In the genomic region with DNA sequence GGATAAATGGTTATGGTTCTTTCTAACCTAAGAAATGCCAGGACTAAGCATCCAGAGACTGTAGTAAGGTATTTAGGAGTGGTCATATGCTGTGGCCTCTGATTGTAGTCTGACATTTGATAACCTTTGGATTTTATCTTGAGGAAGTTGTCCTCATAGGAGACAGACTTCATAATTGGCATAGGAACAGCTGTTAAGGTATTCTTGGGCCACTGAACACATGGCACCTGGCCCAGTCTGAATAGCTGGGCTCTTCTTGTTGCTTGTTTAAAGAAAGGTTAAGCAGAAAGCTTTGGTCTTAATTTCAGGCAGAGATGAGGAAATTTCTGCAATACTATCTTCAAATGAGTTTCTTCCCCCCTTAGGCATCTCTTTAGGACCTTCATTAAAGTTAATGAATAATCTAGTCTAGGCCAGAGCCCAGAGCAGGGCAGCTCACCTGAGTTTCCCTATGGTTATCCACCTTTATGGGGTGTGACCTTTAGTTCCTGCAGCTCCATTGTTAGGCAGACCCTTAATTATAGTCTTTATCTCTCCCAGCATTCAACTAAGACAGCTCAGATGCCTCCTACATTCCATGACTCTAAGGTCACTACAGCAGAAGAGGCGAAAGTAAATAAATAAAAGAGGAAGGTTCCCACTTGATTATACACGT, we compare ENCODE assay signal across 14 mouse cellular contexts.
A peak's percentile ranks its signal among the peaks of the same experiment; 100 is the strongest.
DNase-seq lines count a peak whose midpoint lies in the region; TF ChIP-seq lines count a peak whose summit lies in the region.
"Had no signal": no experiment of that assay in that cellular context is flagged by ENCODE, and none has a peak within 500 bp of the region (broad histone marks: within the 10 kb centered on the region; RNA-seq: fewer than 3 reads in every experiment).

No protein-coding gene starts in this region.

- no peaks in the 10 kb centered on the region for H3K79me2 ChIP-seq in liver, adult 2 months (ENCODE audit: control insufficient read depth, insufficient read depth, low read length)

- 68% methylated on average over 2 of the region's 2 CpGs for WGBS in liver, adult 2 months
- 15% methylated on average over 2 of the region's 2 CpGs for WGBS in large intestine, adult 2 months

- H3K4me3 ChIP-seq in liver, adult 2 months (ENCODE audit: insufficient read depth, low read depth, low read length): no peak overlapping the region
- H3K4me3 ChIP-seq: embryonic facial prominence, embryonic 15.5 days; neural tube, embryonic 12.5 days had no signal

- H3K36me3 ChIP-seq in liver, adult 2 months (ENCODE audit: control insufficient read depth, insufficient read depth, low read length): no peaks in the 10 kb centered on the region
- H3K36me3 ChIP-seq: embryonic facial prominence, embryonic 15.5 days; G1E; neural tube, embryonic 12.5 days had no signal

- TF ChIP-seq CTCF in liver, adult 2 months (IDR thresholded peaks at IDR 0.05; ENCODE audit: low read depth, low read length): no peak

- H3K27ac ChIP-seq in liver, adult 2 months (replicated peaks; ENCODE audit: insufficient read depth, low read depth, low read length): no peak overlapping the region
- H3K27ac ChIP-seq: embryonic facial prominence, embryonic 15.5 days; neural tube, embryonic 12.5 days had no signal

- no peak for TF ChIP-seq POLR2A in liver, adult 2 months (IDR thresholded peaks at IDR 0.05; ENCODE audit: extremely low read depth, insufficient read depth, low read length)

- peaks cover 11% of the 10 kb centered on the region for H3K4me1 ChIP-seq in liver, adult 2 months (ENCODE audit: control insufficient read depth, insufficient read depth, low read length)
- H3K4me1 ChIP-seq: neural tube, embryonic 12.5 days had no signal

- DNase-seq in adrenal gland, postnatal 14 days: peak; percentile 17
- DNase-seq in adrenal gland, postnatal 25 days: no peak
- peak; percentile 51 for DNase-seq in liver, adult 2 months (ENCODE audit: extremely low read depth, low read depth, low spot score)
- DNase-seq in liver: no peak
- peak; percentile 89 for DNase-seq in large intestine, adult 2 months (ENCODE audit: low read depth, low spot score)
- DNase-seq in yolk sac, embryonic 10.5 days (ENCODE audit: low spot score): peak; percentile 19
- no peak for DNase-seq in spleen, postnatal 4 days (ENCODE audit: low spot score in 2 of 2)
- DNase-seq in layer of hippocampus, postnatal 14 days (ENCODE audit: low spot score in 2 of 2): no peak
- DNase-seq: cerebellum, adult 11 months; midbrain, embryonic 14.5 days; right cerebral cortex, adult 18-20 months had no signal

- no peak overlapping the region for H3K9ac ChIP-seq in liver, adult 2 months (ENCODE audit: low read depth, low read length)
- H3K9ac ChIP-seq: embryonic facial prominence, embryonic 15.5 days; neural tube, embryonic 12.5 days had no signal

- H3K27me3 ChIP-seq in liver, adult 2 months (ENCODE audit: control insufficient read depth, insufficient read depth, low read length): no peaks in the 10 kb centered on the region
- H3K27me3 ChIP-seq: embryonic facial prominence, embryonic 15.5 days; neural tube, embryonic 12.5 days had no signal

Comparison
In these comparisons a context has a peak if more than half of its experiments do, and no peak if none do; other contexts are left out.
1. DNase-seq: peak in adrenal gland, postnatal 14 days (single experiment), liver, adult 2 months (single experiment), large intestine, adult 2 months (single experiment) and yolk sac, embryonic 10.5 days (single experiment); none in adrenal gland, postnatal 25 days (single experiment), liver (single experiment), spleen, postnatal 4 days (0 of 2) and layer of hippocampus, postnatal 14 days (0 of 2).